Mouse (Mus musculus): Measurements from ENCODE around the gene Cct2.

Gene Cct2

GRCm38 (mm10) chr10:117062894-117063253, 740 bp downstream of the Cct2 start:
- in situ Hi-C loops (cut with MboI, MseI) = loop anchor here in 1 of 2 experiments (25.0 kb wide), 1 partner anchor 1651 kb away; no protein-coding TSS in a partner anchor

DNA sequence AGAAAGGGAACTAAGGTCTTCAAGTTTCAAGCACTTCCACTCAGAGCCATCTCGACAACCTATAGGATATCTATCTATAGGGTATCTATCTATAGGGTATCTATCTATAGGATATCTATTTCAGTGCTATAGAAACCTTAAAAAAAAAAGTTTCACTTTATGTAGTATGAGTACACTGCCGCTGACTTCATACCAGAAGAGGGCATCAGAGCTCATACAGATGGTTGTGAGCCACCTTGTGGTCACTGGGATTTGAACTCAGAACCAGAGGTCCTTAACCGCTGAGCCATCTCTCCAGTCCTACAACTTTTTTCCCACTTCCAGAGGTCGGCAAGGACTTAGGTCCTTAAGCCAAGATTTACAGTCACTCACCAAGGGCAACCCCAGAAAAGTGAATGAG, 7.9 kb downstream of the Cct2 start:
- in situ Hi-C loops (cut with MboI, MseI) = loop anchor here in 1 of 2 experiments (10.0 to 25.0 kb wide), 2 partner anchors 149 to 1643 kb away; no protein-coding TSS in a partner anchor

GRCm38 (mm10) chr10:117049961-117050597, 13.5 kb downstream of the Cct2 start:
- in situ Hi-C loops (cut with MboI, MseI) = loop anchor here in 1 of 2 experiments (10.0 to 25.0 kb wide), 3 partner anchors 155 to 1638 kb away; partner anchors contain the start of gene Myrfl

GRCm38 (mm10) chr10:117049253-117049652, 14.4 kb downstream of the Cct2 start:
- in situ Hi-C loops (cut with MboI, MseI) = loop anchor here in 1 of 2 experiments (25.0 kb wide), 1 partner anchor 162 kb away; the partner anchor contains the start of gene Myrfl

DNA sequence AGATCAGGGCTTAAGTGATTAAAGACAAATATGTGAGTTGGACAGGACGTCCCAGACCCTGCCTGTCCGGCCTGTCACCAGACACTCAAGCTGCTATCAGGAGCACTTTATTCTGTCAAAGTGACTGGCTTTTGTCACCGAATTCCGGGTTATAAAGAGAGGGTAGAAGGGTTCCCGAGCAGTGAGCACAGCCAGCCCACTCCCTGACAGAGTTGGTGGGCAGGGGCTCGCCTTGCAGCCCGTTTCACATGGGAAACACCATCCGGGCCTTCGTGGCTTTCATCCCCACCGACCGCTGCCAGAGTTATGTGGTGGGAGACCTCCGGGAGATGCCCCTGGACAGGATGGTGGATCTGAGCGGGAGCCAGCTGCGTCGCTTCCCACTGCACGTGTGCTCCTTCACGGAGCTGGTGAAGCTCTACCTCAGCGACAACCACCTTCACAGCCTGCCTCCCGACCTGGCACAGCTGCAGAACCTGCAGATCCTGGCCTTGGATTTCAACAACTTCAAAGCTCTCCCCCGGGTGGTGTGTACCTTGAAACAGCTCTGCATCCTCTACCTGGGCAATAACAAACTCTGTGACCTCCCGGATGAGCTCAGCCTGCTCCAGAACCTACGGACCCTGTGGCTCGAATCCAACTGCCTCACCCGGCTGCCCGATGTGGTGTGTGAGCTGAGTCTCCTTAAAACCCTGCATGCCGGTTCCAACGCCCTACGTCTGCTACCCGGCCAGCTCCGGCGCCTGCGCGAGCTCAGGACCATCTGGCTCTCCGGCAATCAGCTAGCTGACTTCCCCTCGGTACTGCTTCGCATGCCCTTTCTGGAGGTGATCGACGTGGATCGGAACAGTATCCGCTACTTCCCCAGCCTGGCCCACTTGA, 18.2 kb downstream of the Cct2 start, which contains the start of gene Lrrc10:
Lrrc10 (plus strand) TSS at position 167 of the 882 bp plus-strand sequence.
- in situ Hi-C loops (cut with MboI, MseI) = loop anchor here in 1 of 2 experiments (25.0 kb wide), 1 partner anchor 158 kb away; the partner anchor contains the start of gene Myrfl

DNA sequence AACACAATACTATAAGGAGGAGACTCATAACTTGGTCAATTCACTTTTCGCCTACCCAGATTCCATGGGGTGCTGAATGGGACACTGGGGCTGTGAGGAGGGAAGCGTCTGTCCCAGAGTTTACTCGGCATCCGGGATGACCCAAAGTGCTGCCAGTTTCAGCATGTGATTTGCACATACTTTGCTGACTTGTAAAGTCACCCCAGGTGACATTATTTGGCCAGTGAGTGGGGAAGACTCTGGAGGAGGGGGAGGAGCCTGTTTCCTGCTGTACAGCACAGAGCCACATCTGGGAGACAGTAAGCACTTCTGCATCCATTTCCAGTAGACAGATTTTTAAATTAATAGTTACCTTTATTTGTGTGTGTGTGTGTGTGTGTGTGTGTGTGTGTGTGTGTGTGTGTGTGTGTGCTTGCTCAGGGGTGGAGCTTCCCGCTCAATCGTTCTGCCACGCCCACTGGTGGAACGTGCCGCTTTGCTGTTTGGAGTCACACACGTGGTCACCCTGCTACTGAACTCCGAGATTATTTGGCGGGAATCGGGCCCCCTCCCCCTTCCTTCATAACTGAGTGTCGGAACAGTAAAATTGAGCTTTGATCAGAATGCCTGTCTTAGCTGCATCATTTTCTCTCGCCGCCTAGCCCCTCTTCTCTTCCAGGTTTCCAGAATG, 20.0 kb downstream of the Cct2 start:
- in situ Hi-C loops (cut with MboI, MseI) = loop anchor here (5.0 to 25.0 kb wide), 2 partner anchors 156 to 1606 kb away; partner anchors contain the start of gene Myrfl (in 1 of the 2)

- in situ Hi-C loops (cut with MboI, MseI) = loop anchor here (5.0 to 25.0 kb wide), 2 partner anchors 155 to 1605 kb away; partner anchors contain the start of gene Myrfl (in 1 of the 2)
Measured at GRCm38 (mm10) chr10:117042295-117042694, 21.3 kb downstream of the Cct2 start.

GRCm38 (mm10) chr10:117040355-117040754, 23.3 kb downstream of the Cct2 start:
- in situ Hi-C loops (cut with MboI, MseI) = loop anchor here (5.0 to 25.0 kb wide), 2 partner anchors 153 to 1603 kb away; partner anchors contain the start of gene Myrfl (in 1 of the 2)

DNA sequence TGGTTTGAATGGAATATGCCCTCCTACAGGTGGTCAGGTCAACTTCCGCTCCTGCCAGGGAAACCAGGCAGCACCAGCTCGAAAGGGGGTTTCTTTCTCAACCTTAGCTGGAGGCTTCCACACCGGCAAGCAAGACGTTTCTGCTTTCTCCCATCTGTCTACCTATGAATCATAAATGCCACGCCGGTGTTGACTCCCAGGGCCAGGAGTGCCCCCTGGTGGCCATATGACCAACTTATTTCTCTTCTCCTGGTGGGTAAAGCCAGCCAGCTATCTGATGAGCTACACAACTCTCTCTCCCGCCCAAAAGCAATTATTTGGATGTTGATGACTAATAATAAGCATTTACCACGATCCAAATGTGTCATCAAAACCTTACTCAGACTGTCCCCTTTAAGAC, 29.8 kb downstream of the Cct2 start:
- in situ Hi-C loops (cut with MboI, MseI) = loop anchor here in 1 of 2 experiments (5.0 to 25.0 kb wide), 2 partner anchors 51 to 146 kb away; partner anchors contain the start of gene Myrfl

DNA sequence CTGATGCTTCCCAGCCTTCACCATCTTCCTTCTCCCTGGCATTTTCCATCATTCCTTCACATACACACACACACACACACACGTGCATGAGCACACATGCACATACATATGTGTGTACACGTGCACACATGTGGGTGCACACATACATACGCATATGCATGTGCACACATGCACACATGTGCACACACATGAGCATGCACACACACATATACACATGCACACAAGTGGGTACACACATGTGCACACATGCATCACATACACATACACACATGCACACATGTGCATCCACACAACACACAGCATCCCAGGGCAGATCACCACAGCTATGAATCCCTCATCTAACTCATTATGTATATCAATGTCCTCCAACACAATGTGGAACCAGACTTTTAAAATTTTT, 32.5 kb downstream of the Cct2 start:
- in situ Hi-C loops (cut with MboI, MseI) = loop anchor here in 1 of 2 experiments (5.0 to 25.0 kb wide), 2 partner anchors 49 to 144 kb away; partner anchors contain the start of gene Myrfl

- in situ Hi-C loops (cut with MboI, MseI) = loop anchor here in 1 of 2 experiments (25.0 kb wide), 1 partner anchor 139 kb away; the partner anchor contains the start of gene Myrfl
Measured at GRCm38 (mm10) chr10:117026176-117026575, 37.4 kb downstream of the Cct2 start.

DNA sequence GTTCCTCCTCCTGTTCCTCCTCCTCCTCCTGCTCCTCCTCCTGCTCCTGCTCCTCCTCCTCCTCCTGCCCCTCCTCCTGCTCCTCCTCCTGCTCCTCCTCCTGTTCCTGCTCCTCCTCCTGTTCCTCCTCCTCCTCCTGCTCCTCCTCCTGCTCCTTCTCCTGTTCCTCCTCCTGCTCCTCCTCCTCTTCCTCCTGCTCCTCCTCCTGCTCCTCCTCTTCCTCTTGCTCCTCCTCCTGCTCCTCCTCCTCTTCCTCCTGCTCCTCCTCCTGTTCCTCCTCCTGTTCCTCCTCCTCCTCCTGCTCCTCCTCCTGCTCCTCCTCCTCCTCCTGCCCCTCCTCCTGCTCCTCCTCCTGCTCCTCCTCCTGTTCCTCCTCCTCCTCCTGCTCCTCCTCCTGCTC, 37.8 kb downstream of the Cct2 start:
- in situ Hi-C loops (cut with MboI, MseI) = loop anchor here in 1 of 2 experiments (25.0 kb wide), 1 partner anchor 138 kb away; the partner anchor contains the start of gene Myrfl

GRCm38 (mm10) chr10:117023693-117024092, 39.9 kb downstream of the Cct2 start:
- in situ Hi-C loops (cut with MboI, MseI) = loop anchor here in 1 of 2 experiments (25.0 kb wide), 1 partner anchor 1436 kb away; the partner anchor contains the start of gene Lgr5

DNA sequence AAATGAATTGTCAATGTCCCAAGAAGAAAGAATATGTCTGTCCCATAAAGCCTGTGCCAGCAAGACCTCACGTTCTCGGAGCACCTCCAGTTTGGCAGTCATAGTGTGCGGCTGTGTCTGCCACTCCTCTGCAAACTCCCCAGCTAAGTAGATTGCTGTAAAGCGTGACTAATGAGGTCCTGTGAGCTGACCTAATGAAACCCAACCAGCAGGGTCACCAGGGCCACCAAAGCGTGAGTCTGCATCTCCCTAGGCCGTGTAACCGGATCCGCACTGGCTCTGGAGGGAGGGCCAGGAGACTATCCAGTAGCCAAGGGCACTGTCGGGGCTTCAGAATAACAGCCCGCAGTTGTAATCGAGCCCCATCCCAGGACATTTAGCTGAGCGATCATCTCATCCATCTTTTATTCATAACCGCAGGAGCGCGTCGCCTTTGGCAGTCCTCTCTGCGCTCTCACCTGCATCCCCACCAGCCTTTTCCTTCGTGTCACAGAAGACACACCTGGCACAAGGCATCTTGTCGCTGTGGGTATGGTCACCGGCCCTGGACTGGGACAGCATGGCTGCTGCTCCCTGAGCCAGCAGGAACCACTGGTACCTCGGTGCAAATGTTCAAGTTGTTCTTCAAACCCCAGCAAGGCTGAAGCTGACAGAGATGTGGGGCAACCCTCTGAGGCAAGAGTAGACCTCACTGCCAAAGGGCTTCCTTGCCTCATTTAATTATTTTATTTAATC, 42.4 kb downstream of the Cct2 start:
- in situ Hi-C loops (cut with MboI, MseI) = loop anchor here in 1 of 2 experiments (25.0 kb wide), 1 partner anchor 1434 kb away; the partner anchor contains the start of gene Lgr5

DNA sequence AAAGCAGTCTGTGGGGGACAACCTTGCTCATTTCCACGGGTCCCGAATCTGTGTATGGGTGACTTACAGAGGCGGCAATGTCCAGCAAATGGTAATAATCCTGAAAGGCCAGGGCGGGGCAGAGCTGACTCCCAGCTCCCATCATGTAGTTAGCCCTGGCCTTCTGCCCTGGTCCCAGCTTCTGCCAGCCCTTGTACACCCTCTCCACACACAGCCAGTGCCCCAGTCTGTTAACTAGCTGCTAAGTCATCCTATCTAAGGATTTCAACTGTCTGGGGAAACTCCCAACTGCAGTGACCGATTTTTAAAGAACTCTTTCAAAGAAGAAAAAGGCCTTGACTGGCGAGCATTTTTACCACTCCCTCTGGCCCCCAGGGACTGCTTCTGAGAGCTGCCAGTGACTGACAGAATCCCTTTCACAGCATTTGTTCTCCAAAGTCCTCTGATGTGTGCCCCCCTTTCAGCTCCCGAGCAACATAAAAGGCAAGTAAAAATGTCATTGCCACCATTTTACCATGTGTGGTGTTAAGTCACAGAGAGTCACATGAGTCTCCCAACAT, 45.3 kb downstream of the Cct2 start:
- in situ Hi-C loops (cut with MboI, MseI) = loop anchor here in 1 of 2 experiments (25.0 kb wide), 1 partner anchor 1431 kb away; the partner anchor contains the start of gene Lgr5

DNA sequence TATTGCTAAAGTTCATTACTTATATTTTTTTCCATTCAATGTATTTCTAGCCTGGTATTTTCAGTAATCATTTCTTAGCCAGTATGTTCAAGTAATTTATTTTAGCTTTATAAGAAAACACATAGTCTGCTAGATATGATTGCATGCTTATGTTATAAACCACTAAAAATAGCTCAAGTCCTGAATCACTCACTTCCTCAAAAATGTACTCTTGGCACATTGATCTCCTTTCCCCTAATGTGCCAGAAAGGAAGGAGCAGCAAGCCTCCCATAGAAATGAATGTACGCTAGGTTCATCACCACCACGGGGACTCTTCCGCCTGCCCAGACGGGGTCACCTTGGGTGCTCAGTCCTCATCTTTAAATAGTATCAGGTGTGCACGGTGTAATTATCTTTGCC, 49.0 kb downstream of the Cct2 start:
- in situ Hi-C loops (cut with MboI, MseI) = loop anchor here in 1 of 2 experiments (25.0 kb wide), 1 partner anchor 1427 kb away; the partner anchor contains the start of gene Lgr5

GRCm38 (mm10) chr10:117013689-117014390, 49.8 kb downstream of the Cct2 start:
- in situ Hi-C loops (cut with MboI, MseI) = loop anchor here in 1 of 2 experiments (25.0 kb wide), 1 partner anchor 1427 kb away; the partner anchor contains the start of gene Lgr5

DNA sequence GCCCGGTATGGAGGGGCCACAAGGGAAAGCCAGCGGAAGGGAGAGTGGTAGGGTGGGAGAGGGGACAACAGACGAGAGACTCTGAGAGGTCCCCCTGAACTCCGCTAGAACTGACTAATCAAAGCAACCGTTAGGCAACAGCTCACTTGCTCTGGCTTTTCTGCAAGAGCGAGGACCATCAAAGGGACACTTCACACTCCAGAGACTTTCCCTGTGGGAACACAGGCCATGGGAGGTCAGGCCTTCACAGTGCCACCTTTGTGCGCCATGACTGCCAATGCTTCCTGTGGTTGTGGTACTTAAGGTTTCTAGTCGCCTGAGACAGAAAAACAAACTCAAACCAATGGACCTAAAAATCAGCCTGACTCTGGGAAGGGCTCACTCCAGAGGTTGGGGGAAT, 52.6 kb downstream of the Cct2 start:
- in situ Hi-C loops (cut with MboI, MseI) = loop anchor here in 1 of 2 experiments (25.0 kb wide), 1 partner anchor 1424 kb away; the partner anchor contains the start of gene Lgr5

All from T-helper 17 cell (primary cell).